Mouse (Mus musculus) kidney, postnatal 25 days (tissue): ENCODE data around the gene Itprid2.

Experiments
- DNase-seq, 2 experiments: peaks; one replicate each; pipeline ENCODE4 v3.0.0; 2021; ENCODE audit warnings: mixed read lengths in 2 of 2

Gene Itprid2

DNA sequence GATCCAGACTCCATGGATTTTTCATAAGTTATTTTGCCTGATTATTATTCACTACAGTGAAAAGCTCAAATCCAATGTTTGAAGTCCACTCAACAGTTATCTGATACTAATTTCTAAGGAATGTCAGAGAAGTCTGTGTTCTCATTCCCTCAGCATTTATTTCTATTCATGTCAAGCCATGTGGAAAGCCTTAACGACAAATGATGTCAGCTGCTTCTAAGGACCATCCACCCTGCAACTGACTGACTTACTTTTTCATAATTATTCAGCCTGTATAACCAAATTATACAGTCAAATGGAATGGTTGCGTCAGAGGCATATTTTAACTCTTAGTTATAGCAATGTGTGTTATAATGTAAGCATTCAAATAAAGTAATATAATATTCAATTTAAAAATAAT is 80.8 kb downstream of the Itprid2 start:
- no peak for DNase-seq

DNA sequence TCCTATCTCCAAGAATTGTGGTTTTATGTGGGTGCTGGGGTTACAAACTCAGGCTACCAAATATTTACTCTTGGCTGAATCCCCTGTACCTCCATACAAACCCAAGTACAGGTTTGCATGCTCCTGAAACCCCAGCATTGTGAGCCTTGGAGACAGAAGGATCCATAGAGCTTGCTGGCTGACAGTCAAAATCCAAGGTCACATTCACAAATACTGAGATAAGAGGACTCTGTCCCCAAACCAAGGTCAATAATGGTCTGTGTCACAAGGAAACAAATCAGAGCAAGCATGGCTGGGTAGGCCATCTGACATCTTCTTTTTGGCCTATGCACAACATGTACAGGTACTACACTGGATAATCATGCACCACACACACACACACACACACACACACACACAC is 82.7 kb downstream of the Itprid2 start:
- DNase-seq: no peak

DNA sequence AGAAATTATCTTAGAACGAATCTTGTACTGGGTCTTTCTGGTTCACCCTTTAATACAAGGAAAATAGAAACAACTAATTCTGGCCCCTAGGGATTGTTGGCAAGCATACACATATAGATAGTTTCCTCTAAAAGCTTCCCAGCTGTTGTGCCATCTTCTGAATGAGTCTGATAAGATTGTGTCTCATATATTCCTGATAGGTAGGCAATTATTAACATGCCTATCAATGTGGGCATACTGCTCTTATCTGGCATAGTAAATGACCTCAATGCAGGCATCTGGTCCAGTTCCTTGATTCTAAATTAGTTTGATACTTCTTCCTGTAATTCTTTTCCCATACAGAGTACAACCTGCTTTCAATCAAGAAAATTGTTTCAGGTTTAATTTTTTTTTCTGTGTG is 87.3 kb downstream of the Itprid2 start:
- no peak for DNase-seq
